ENCODE assay signal across 30 mouse cellular contexts in the genomic region with DNA sequence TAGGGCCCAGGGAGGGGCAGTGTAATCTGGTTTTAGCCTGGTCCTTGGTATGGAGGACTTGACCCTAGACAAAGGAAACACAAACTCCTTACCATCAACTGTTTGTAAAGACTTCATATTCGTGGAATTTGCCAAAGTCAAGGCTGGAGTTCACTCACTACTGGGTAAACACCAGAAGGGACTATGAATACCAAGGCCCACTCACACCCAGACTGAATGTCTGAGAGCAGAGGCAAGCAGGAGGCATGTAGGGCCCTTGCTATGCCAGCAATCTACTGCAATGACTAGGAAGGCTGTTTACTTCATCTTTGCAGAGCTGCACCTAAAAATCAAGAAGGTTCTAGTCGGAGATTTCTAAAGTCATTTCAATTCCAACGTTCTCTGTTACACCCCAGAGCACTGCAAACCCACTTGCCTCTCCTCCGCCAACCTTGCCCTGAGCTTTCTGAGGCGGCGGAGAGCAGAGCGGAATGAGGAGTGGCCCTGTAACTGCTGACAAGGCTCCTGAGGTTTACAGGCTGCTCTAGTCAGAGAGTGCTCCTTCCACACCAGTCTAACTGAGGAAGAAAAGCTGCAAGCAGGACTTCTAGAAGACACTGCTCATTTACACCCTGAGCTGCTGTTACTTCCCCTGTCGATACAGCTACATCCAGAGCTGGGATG. TPM values are rescaled to one million over a fixed set of nuclear protein-coding genes. Genes with fewer than 3 reads are reported as not detected.
DNase-seq lines count a peak whose midpoint lies in the region; ATAC-seq and TF ChIP-seq lines count a peak whose summit lies in the region.
"Had no signal": no experiment of that assay in that cellular context is flagged by ENCODE, and none has a peak within 500 bp of the region (broad histone marks: within the 10 kb centered on the region; RNA-seq: fewer than 3 reads in every experiment).

No protein-coding gene starts in this region.

- peaks cover 61% of the 10 kb centered on the region for H3K36me3 ChIP-seq in hindbrain, embryonic 13.5 days
- peaks cover 69% of the 10 kb centered on the region for H3K36me3 ChIP-seq in hindbrain, embryonic 10.5 days
- peaks cover 19% of the 10 kb centered on the region for H3K36me3 ChIP-seq in lung, postnatal 0 days (ENCODE audit: insufficient read depth, low read length)
- H3K36me3 ChIP-seq in stomach, embryonic 16.5 days (ENCODE audit: control insufficient read depth, insufficient read depth, low read length): 0 out of 2 replicates have a peak, but pooled peaks cover 12% of the 10 kb centered on the region
- H3K36me3 ChIP-seq in midbrain, embryonic 14.5 days (ENCODE audit: control insufficient read depth, insufficient read depth, low read length): peaks cover 47% of the 10 kb centered on the region

- no peak overlapping the region for H3K27ac ChIP-seq in hindbrain, embryonic 13.5 days
- no peak overlapping the region for H3K27ac ChIP-seq in hindbrain, embryonic 10.5 days
- peak overlapping the region; percentile 94 for H3K27ac ChIP-seq in lung, postnatal 0 days (ENCODE audit: low read length)
- peak overlapping the region; percentile 50 for H3K27ac ChIP-seq in stomach, embryonic 16.5 days (ENCODE audit: low read length)
- H3K27ac ChIP-seq in cerebellum, adult 2 months (ENCODE audit: insufficient read depth, low read length): no peak overlapping the region
- H3K27ac ChIP-seq in midbrain, embryonic 14.5 days (replicated peaks; ENCODE audit: low read depth, low read length): no peak overlapping the region
- H3K27ac ChIP-seq: embryonic facial prominence, embryonic 12.5 days; forebrain, embryonic 15.5 days; gastrocnemius, adult 2 months; hindbrain, postnatal 0 days; intestine, embryonic 15.5 days; kidney, postnatal 0 days; limb, embryonic 12.5 days; midbrain, embryonic 10.5 days had no signal

- no peaks in the 10 kb centered on the region for H3K27me3 ChIP-seq in hindbrain, embryonic 13.5 days
- H3K27me3 ChIP-seq in hindbrain, embryonic 10.5 days (ENCODE audit: insufficient read depth, poor library complexity, severe bottlenecking): no peaks in the 10 kb centered on the region
- no peaks in the 10 kb centered on the region for H3K27me3 ChIP-seq in lung, postnatal 0 days (replicated peaks; ENCODE audit: insufficient read depth, low read length)
- H3K27me3 ChIP-seq in stomach, embryonic 16.5 days (ENCODE audit: control insufficient read depth, insufficient read depth, low read length): no peaks in the 10 kb centered on the region
- no peaks in the 10 kb centered on the region for H3K27me3 ChIP-seq in cerebellum, adult 2 months (ENCODE audit: control insufficient read depth, insufficient read depth, low read length)
- H3K27me3 ChIP-seq in midbrain, embryonic 14.5 days (ENCODE audit: control insufficient read depth, insufficient read depth, low read length): no peaks in the 10 kb centered on the region
- H3K27me3 ChIP-seq: embryonic facial prominence, embryonic 12.5 days; forebrain, embryonic 15.5 days; intestine, embryonic 15.5 days; limb, embryonic 12.5 days; Patski had no signal

- no peak overlapping the region for H3K4me2 ChIP-seq in hindbrain, embryonic 13.5 days
- no peak overlapping the region for H3K4me2 ChIP-seq in lung, postnatal 0 days (replicated peaks; ENCODE audit: low read depth, low read length)
- no peak overlapping the region for H3K4me2 ChIP-seq in stomach, embryonic 16.5 days (ENCODE audit: low read depth, low read length)
- no peak overlapping the region for H3K4me2 ChIP-seq in midbrain, embryonic 14.5 days (ENCODE audit: low read length)
- H3K4me2 ChIP-seq: embryonic facial prominence, embryonic 12.5 days; forebrain, embryonic 15.5 days; heart, embryonic 11.5 days; intestine, embryonic 15.5 days; limb, embryonic 12.5 days; liver, embryonic 11.5 days had no signal

- no peak overlapping the region for H3K4me3 ChIP-seq in hindbrain, embryonic 13.5 days
- no peak overlapping the region for H3K4me3 ChIP-seq in hindbrain, embryonic 10.5 days
- H3K4me3 ChIP-seq in lung, postnatal 0 days (ENCODE audit: low read depth, low read length): no peak overlapping the region
- no peak overlapping the region for H3K4me3 ChIP-seq in stomach, embryonic 16.5 days (replicated peaks; ENCODE audit: low read length)
- no peak overlapping the region for H3K4me3 ChIP-seq in cerebellum, adult 2 months (replicated peaks; ENCODE audit: insufficient read depth, low read depth, low read length)
- no peak overlapping the region for H3K4me3 ChIP-seq in midbrain, embryonic 14.5 days (replicated peaks; ENCODE audit: low read depth, low read length)
- H3K4me3 ChIP-seq: embryonic facial prominence, embryonic 12.5 days; forebrain, embryonic 15.5 days; gastrocnemius, adult 2 months; intestine, embryonic 15.5 days; limb, embryonic 12.5 days; midbrain, embryonic 10.5 days had no signal

- H3K9ac ChIP-seq in hindbrain, embryonic 13.5 days: peak overlapping the region; percentile 35; the same call in 1 of the 2 replicates
- H3K9ac ChIP-seq in lung, postnatal 0 days (replicated peaks; ENCODE audit: low read depth): no peak overlapping the region
- H3K9ac ChIP-seq in stomach, embryonic 16.5 days (ENCODE audit: low read length): no peak overlapping the region
- no peak overlapping the region for H3K9ac ChIP-seq in midbrain, embryonic 14.5 days (replicated peaks; ENCODE audit: low read length)
- H3K9ac ChIP-seq: embryonic facial prominence, embryonic 12.5 days; forebrain, embryonic 15.5 days; intestine, embryonic 15.5 days; limb, embryonic 12.5 days had no signal

- no peak for TF ChIP-seq CTCF in lung, postnatal 0 days (IDR thresholded peaks at IDR 0.05)
- TF ChIP-seq CTCF in cerebellum, adult 2 months (IDR thresholded peaks at IDR 0.05; ENCODE audit: borderline replicate concordance, insufficient read depth, low read depth, low read length): no peak

- no peak for TF ChIP-seq POLR2A in cerebellum, adult 2 months (IDR thresholded peaks at IDR 0.05; ENCODE audit: borderline replicate concordance, insufficient read depth, low read length)

- TF ChIP-seq EP300 in lung, postnatal 0 days (IDR thresholded peaks at IDR 0.05): peak; percentile 94

- H3K9me3 ChIP-seq in hindbrain, embryonic 13.5 days: no peaks in the 10 kb centered on the region
- H3K9me3 ChIP-seq in hindbrain, embryonic 10.5 days: no peaks in the 10 kb centered on the region
- no peaks in the 10 kb centered on the region for H3K9me3 ChIP-seq in lung, postnatal 0 days (ENCODE audit: low read length)
- no peaks in the 10 kb centered on the region for H3K9me3 ChIP-seq in stomach, embryonic 16.5 days (replicated peaks; ENCODE audit: control insufficient read depth, low read length)
- H3K9me3 ChIP-seq in midbrain, embryonic 14.5 days (ENCODE audit: control insufficient read depth, low read length): no peaks in the 10 kb centered on the region
- H3K9me3 ChIP-seq: embryonic facial prominence, embryonic 12.5 days; forebrain, embryonic 15.5 days; intestine, embryonic 15.5 days; limb, embryonic 12.5 days; midbrain, embryonic 10.5 days had no signal

- H3K4me1 ChIP-seq in hindbrain, embryonic 13.5 days (replicated peaks): no peaks in the 10 kb centered on the region
- no peaks in the 10 kb centered on the region for H3K4me1 ChIP-seq in hindbrain, embryonic 10.5 days (replicated peaks)
- H3K4me1 ChIP-seq in lung, postnatal 0 days (ENCODE audit: insufficient read depth, low read depth, low read length): peaks cover 12% of the 10 kb centered on the region; the same call in 1 of the 2 replicates
- peaks cover 2% of the 10 kb centered on the region for H3K4me1 ChIP-seq in stomach, embryonic 16.5 days (ENCODE audit: control insufficient read depth, insufficient read depth, low read length)
- H3K4me1 ChIP-seq in cerebellum, adult 2 months (ENCODE audit: control insufficient read depth, insufficient read depth, low read length): peaks cover 3% of the 10 kb centered on the region; the same call in 1 of the 2 replicates
- H3K4me1 ChIP-seq in midbrain, embryonic 14.5 days (ENCODE audit: control insufficient read depth, insufficient read depth, low read length): no peaks in the 10 kb centered on the region
- H3K4me1 ChIP-seq: embryonic facial prominence, embryonic 12.5 days; forebrain, embryonic 15.5 days; limb, embryonic 12.5 days had no signal

- no peak for DNase-seq in hindbrain, embryonic 10.5 days (ENCODE audit: low spot score)
- DNase-seq in ZHBTc4 (ENCODE audit: low read depth, low spot score): peak; percentile 71
- peak; percentile 79 for DNase-seq in lung, postnatal 0 days (ENCODE audit: low spot score)
- DNase-seq in T-cell, adult 2 months (ENCODE audit: low spot score): no peak
- DNase-seq in cerebellum, adult 2 months: no peak
- no peak for DNase-seq in midbrain, embryonic 14.5 days
- DNase-seq: adrenal gland, postnatal 25 days; cerebellum, adult 11-12 months; cerebellum, postnatal 25 days; gastrocnemius, adult 2 months; gastrocnemius, postnatal 36 days; heart, adult 18-20 months; kidney, adult 8-10 months; right cerebral cortex, postnatal 25 days; thymus, postnatal 4 days had no signal

- 86% methylated on average over 8 of the region's 8 CpGs for WGBS in hindbrain, embryonic 13.5 days
- WGBS in hindbrain, embryonic 10.5 days: 89% methylated on average over 8 of the region's 8 CpGs
- 63% methylated on average over 8 of the region's 8 CpGs for whole genome bisulfite sequencing in lung, postnatal 0 days
- 69% methylated on average over 8 of the region's 8 CpGs for WGBS in stomach, embryonic 16.5 days
- WGBS in cerebellum, adult 2 months: 76% methylated on average over 8 of the region's 8 CpGs
- 91% methylated on average over 8 of the region's 8 CpGs for WGBS in midbrain, embryonic 14.5 days

- ATAC-seq in hindbrain, embryonic 13.5 days (ENCODE audit: low FRiP score): no peak
- peak; percentile 91 for ATAC-seq in lung, postnatal 0 days
- no peak for ATAC-seq in stomach, embryonic 16.5 days (ENCODE audit: insufficient read depth, low FRiP score)
- ATAC-seq in midbrain, embryonic 14.5 days (ENCODE audit: low FRiP score, low TSS enrichment): no peak
- ATAC-seq: forebrain, embryonic 15.5 days; hindbrain, postnatal 0 days; intestine, embryonic 15.5 days; midbrain, embryonic 16.5 days; Patski had no signal

RNA-seq across cellular contexts. Expression of a gene that starts 14.9 kb away (rescaled TPM):
- polyA plus RNA-seq in hindbrain, embryonic 13.5 days (2015; fragmentation: Nextera tagmentation; extraction: Ambion mirVana): 5.1 and 6.6 TPM in 2 replicates
- polyA plus RNA-seq in hindbrain, embryonic 10.5 days (2016; fragmentation: Nextera tagmentation; extraction: Ambion mirVana): 12.9 and 15.9 TPM in 2 replicates
- 45.2 and 45.5 TPM in 2 replicates for polyA plus RNA-seq in lung, postnatal 0 days (2015; fragmentation: Nextera tagmentation; extraction: Ambion mirVana)
- polyA plus RNA-seq in stomach, embryonic 16.5 days (2015; fragmentation: Nextera tagmentation; extraction: Ambion mirVana): 130 TPM in 2 replicates
- polyA plus RNA-seq in cerebellum, adult 2 months (2012; rRNA removed): 4.1 and 4.7 TPM in 2 replicates
- polyA plus RNA-seq in midbrain, embryonic 14.5 days (2014; fragmentation: Nextera tagmentation; extraction: Ambion mirVana): 1.7 and 3.8 TPM in 2 replicates

RNA-seq across cellular contexts. Expression of a gene that starts 20.1 kb away (rescaled TPM):
- polyA plus RNA-seq in hindbrain, embryonic 13.5 days (2015; fragmentation: Nextera tagmentation; extraction: Ambion mirVana): 68.4 and 71.7 TPM in 2 replicates
- polyA plus RNA-seq in hindbrain, embryonic 10.5 days (2016; fragmentation: Nextera tagmentation; extraction: Ambion mirVana): 42.6 and 45.1 TPM in 2 replicates
- 47.1 and 56.0 TPM in 2 replicates for polyA plus RNA-seq in lung, postnatal 0 days (2015; fragmentation: Nextera tagmentation; extraction: Ambion mirVana)
- polyA plus RNA-seq in stomach, embryonic 16.5 days (2015; fragmentation: Nextera tagmentation; extraction: Ambion mirVana): 38.0 and 38.9 TPM in 2 replicates
- 202 and 210 TPM in 2 replicates for polyA plus RNA-seq in cerebellum, adult 2 months (2012; rRNA removed)
- polyA plus RNA-seq in midbrain, embryonic 14.5 days (2014; fragmentation: Nextera tagmentation; extraction: Ambion mirVana): 57.5 and 63.3 TPM in 2 replicates

RNA-seq across cellular contexts. Expression of a gene that starts 34.9 kb away (rescaled TPM):
- 3.6 and 4.3 TPM in 2 replicates for polyA plus RNA-seq in hindbrain, embryonic 13.5 days (2015; fragmentation: Nextera tagmentation; extraction: Ambion mirVana)
- polyA plus RNA-seq in hindbrain, embryonic 10.5 days (2016; fragmentation: Nextera tagmentation; extraction: Ambion mirVana): 1.7 and 3.1 TPM in 2 replicates
- 3.7 and 5.1 TPM in 2 replicates for polyA plus RNA-seq in lung, postnatal 0 days (2015; fragmentation: Nextera tagmentation; extraction: Ambion mirVana)
- 1.5 and 1.7 TPM in 2 replicates for polyA plus RNA-seq in stomach, embryonic 16.5 days (2015; fragmentation: Nextera tagmentation; extraction: Ambion mirVana)
- 4.8 TPM in 2 replicates for polyA plus RNA-seq in cerebellum, adult 2 months (2012; rRNA removed)
- polyA plus RNA-seq in midbrain, embryonic 14.5 days (2014; fragmentation: Nextera tagmentation; extraction: Ambion mirVana): 5.7 and 6.3 TPM in 2 replicates
- polyA plus RNA-seq: liver, embryonic 16.5 days had no signal

RNA-seq across cellular contexts. Expression of a gene that starts 35.1 kb away (rescaled TPM):
- 0.12 TPM in 1 of 2 replicates, not detected in the other for polyA plus RNA-seq in hindbrain, embryonic 13.5 days (2015; fragmentation: Nextera tagmentation; extraction: Ambion mirVana)
- polyA plus RNA-seq in hindbrain, embryonic 10.5 days (2016; fragmentation: Nextera tagmentation; extraction: Ambion mirVana): 0.21 and 0.44 TPM in 2 replicates
- polyA plus RNA-seq in lung, postnatal 0 days (2015; fragmentation: Nextera tagmentation; extraction: Ambion mirVana): 0.13 and 0.14 TPM in 2 replicates
- 0.14 TPM in 1 of 2 replicates, not detected in the other for polyA plus RNA-seq in stomach, embryonic 16.5 days (2015; fragmentation: Nextera tagmentation; extraction: Ambion mirVana)
- polyA plus RNA-seq in cerebellum, adult 2 months (2012; rRNA removed): 0.15 and 0.22 TPM in 2 replicates
- not detected in 2 replicates for polyA plus RNA-seq in midbrain, embryonic 14.5 days (2014; fragmentation: Nextera tagmentation; extraction: Ambion mirVana)
- polyA plus RNA-seq: forebrain, embryonic 15.5 days; heart, embryonic 11.5 days; hindbrain, postnatal 0 days; intestine, embryonic 15.5 days; kidney, postnatal 0 days; liver, embryonic 11.5 days; liver, embryonic 16.5 days; midbrain, embryonic 16.5 days; Patski had no signal

RNA-seq across cellular contexts. Expression of a gene that starts 46.8 kb away (rescaled TPM):
- polyA plus RNA-seq in hindbrain, embryonic 13.5 days (2015; fragmentation: Nextera tagmentation; extraction: Ambion mirVana): 3.7 and 4.6 TPM in 2 replicates
- polyA plus RNA-seq in hindbrain, embryonic 10.5 days (2016; fragmentation: Nextera tagmentation; extraction: Ambion mirVana): 13.7 and 13.8 TPM in 2 replicates
- polyA plus RNA-seq in lung, postnatal 0 days (2015; fragmentation: Nextera tagmentation; extraction: Ambion mirVana): not detected in 2 replicates
- polyA plus RNA-seq in stomach, embryonic 16.5 days (2015; fragmentation: Nextera tagmentation; extraction: Ambion mirVana): not detected in 2 replicates
- polyA plus RNA-seq in cerebellum, adult 2 months (2012; rRNA removed): not detected in 2 replicates
- polyA plus RNA-seq in midbrain, embryonic 14.5 days (2014; fragmentation: Nextera tagmentation; extraction: Ambion mirVana): 1.3 and 4.1 TPM in 2 replicates
- polyA plus RNA-seq: heart, embryonic 11.5 days; intestine, embryonic 15.5 days; kidney, postnatal 0 days; limb, embryonic 12.5 days; liver, embryonic 11.5 days; liver, embryonic 16.5 days; Patski; thymus, postnatal 0 days had no signal

Comparison
In these comparisons a context has a peak if more than half of its experiments do, and no peak if none do; other contexts are left out.
1. H3K27ac ChIP-seq: peak in lung, postnatal 0 days (single experiment) and stomach, embryonic 16.5 days (single experiment); none in hindbrain, embryonic 13.5 days (single experiment), hindbrain, embryonic 10.5 days (single experiment), cerebellum, adult 2 months (single experiment) and midbrain, embryonic 14.5 days (single experiment).
2. DNase-seq: peak in ZHBTc4 (single experiment) and lung, postnatal 0 days (single experiment); none in hindbrain, embryonic 10.5 days (single experiment), T-cell, adult 2 months (single experiment), cerebellum, adult 2 months (0 of 2) and midbrain, embryonic 14.5 days (single experiment).